13 mouse cellular contexts compared by ENCODE assay signal in the genomic region with DNA sequence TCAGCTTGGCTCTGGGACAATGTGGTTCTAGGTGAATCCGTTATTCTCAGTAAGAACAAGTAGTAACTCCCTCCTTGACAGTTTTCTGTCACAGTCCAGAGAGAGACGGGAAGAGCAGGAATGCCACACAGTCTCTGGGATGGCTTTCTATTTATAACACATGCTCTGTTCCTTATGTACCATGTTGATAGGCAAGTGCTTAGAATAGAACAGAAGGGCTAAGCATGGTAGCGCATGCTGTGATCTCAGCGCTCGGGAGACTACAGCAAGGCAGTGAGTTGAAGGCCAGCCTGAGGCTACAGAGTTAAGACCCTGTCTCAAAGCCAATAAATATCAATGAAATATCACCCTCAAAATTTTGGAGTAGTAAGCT.
A peak's percentile ranks its signal among the peaks of the same experiment; 100 is the strongest.
DNase-seq lines count a peak whose midpoint lies in the region; ATAC-seq and TF ChIP-seq lines count a peak whose summit lies in the region.
"Had no signal": no experiment of that assay in that cellular context is flagged by ENCODE, and none has a peak within 500 bp of the region (broad histone marks: within the 10 kb centered on the region; RNA-seq: fewer than 3 reads in every experiment).

No protein-coding gene starts in this region.

- H3K9me3 ChIP-seq in forebrain, postnatal 0 days (ENCODE audit: low read length), result no peaks in the 10 kb centered on the region
- no peaks in the 10 kb centered on the region for H3K9me3 ChIP-seq in heart, postnatal 0 days (replicated peaks; ENCODE audit: control insufficient read depth, low read length)
- H3K9me3 ChIP-seq: liver, embryonic 12.5 days; lung, embryonic 15.5 days had no signal

- TF ChIP-seq CTCF in left cerebral cortex, adult 2 months (IDR thresholded peaks at IDR 0.05), result no peak
- TF ChIP-seq CTCF in forebrain, postnatal 0 days (IDR thresholded peaks at IDR 0.05; ENCODE audit: low read depth), result no peak
- no peak for TF ChIP-seq CTCF in heart, postnatal 0 days (IDR thresholded peaks at IDR 0.05; ENCODE audit: low read depth)

- intact Hi-C loops in heart, postnatal 36 days (cut with DNase I), result loop anchor here (5.0 kb wide), 1 partner anchor 110 kb away; a partner anchor contains a TSS
- intact Hi-C loops in left cerebral cortex, adult 2 months (cut with DNase I), result loop anchor here (2.0 to 5.0 kb wide), 2 partner anchors 61 to 110 kb away; a partner anchor contains a TSS
- intact Hi-C loops in left cerebral cortex, postnatal 4 days (cut with DNase I), result no loop called here

- TF ChIP-seq EP300 in heart, postnatal 0 days (IDR thresholded peaks at IDR 0.05; ENCODE audit: low read depth), result 0 out of 2 replicates have a peak, but pooled peaks have one; percentile 22

- no peak overlapping the region for H3K9ac ChIP-seq in forebrain, postnatal 0 days
- no peak overlapping the region for H3K9ac ChIP-seq in heart, postnatal 0 days (replicated peaks; ENCODE audit: low read depth, low read length)
- H3K9ac ChIP-seq: liver, embryonic 12.5 days; lung, embryonic 15.5 days had no signal

- peak overlapping the region; percentile 69 for H3K27ac ChIP-seq in left cerebral cortex, adult 2 months
- H3K27ac ChIP-seq in forebrain, postnatal 0 days (ENCODE audit: low read depth, low read length), result peak overlapping the region; percentile 29; the same call in 1 of the 2 replicates
- peak overlapping the region; percentile 74 for H3K27ac ChIP-seq in heart, postnatal 0 days (ENCODE audit: low read depth)
- H3K27ac ChIP-seq: kidney, postnatal 0 days; liver, embryonic 12.5 days; lung, embryonic 15.5 days had no signal

- ATAC-seq in forebrain, postnatal 0 days, result peak; percentile 54
- peak; percentile 91 for ATAC-seq in heart, postnatal 0 days (ENCODE audit: insufficient read depth, low read depth)
- ATAC-seq: liver, embryonic 12.5 days; midbrain, embryonic 16.5 days had no signal

- DNase-seq in heart, adult 11 months, result peak; percentile 89
- no peak for DNase-seq in heart, postnatal 36 days
- DNase-seq in left cerebral cortex, adult 2 months (ENCODE audit: extremely low spot score in 1 of 2, low spot score in 2 of 2), result no peak
- no peak for DNase-seq in left cerebral cortex, postnatal 4 days
- peak; percentile 26 for DNase-seq in forebrain, postnatal 0 days
- DNase-seq in heart, postnatal 0 days (ENCODE audit: low spot score), result peak; percentile 74
- DNase-seq in adrenal gland, postnatal 25 days, result no peak
- DNase-seq: cerebellum, adult 11-12 months; thymus, adult 2 months had no signal

- WGBS in forebrain, postnatal 0 days, result 38% methylated on average over 5 of the region's 5 CpGs
- WGBS in heart, postnatal 0 days, result 27% methylated on average over 5 of the region's 5 CpGs

- H3K27me3 ChIP-seq in forebrain, postnatal 0 days (ENCODE audit: insufficient read depth, low read length), result no peaks in the 10 kb centered on the region
- no peaks in the 10 kb centered on the region for H3K27me3 ChIP-seq in heart, postnatal 0 days (ENCODE audit: control insufficient read depth, insufficient read depth, low read length)
- H3K27me3 ChIP-seq: liver, embryonic 12.5 days; lung, embryonic 15.5 days had no signal

- no peak overlapping the region for H3K4me3 ChIP-seq in left cerebral cortex, adult 2 months
- H3K4me3 ChIP-seq in forebrain, postnatal 0 days (ENCODE audit: low read depth, low read length), result no peak overlapping the region
- no peak overlapping the region for H3K4me3 ChIP-seq in heart, postnatal 0 days (ENCODE audit: low read depth, low read length)
- H3K4me3 ChIP-seq: liver, embryonic 12.5 days; lung, embryonic 15.5 days had no signal

- H3K4me2 ChIP-seq in forebrain, postnatal 0 days (ENCODE audit: low read depth), result 0 out of 2 replicates have a peak overlapping the region, but pooled peaks have one; percentile 8
- peak overlapping the region; percentile 16; the same call in 1 of the 2 replicates for H3K4me2 ChIP-seq in heart, postnatal 0 days (ENCODE audit: low read depth, low read length)
- H3K4me2 ChIP-seq: liver, embryonic 12.5 days; lung, embryonic 15.5 days had no signal

- no peaks in the 10 kb centered on the region for H3K36me3 ChIP-seq in forebrain, postnatal 0 days (ENCODE audit: insufficient read depth)
- H3K36me3 ChIP-seq in heart, postnatal 0 days (replicated peaks; ENCODE audit: control insufficient read depth, insufficient read depth, low read length), result no peaks in the 10 kb centered on the region
- H3K36me3 ChIP-seq: liver, embryonic 12.5 days; lung, embryonic 15.5 days had no signal

- H3K4me1 ChIP-seq in forebrain, postnatal 0 days (ENCODE audit: insufficient read depth), result peaks cover 11% of the 10 kb centered on the region; the same call in 1 of the 2 replicates
- H3K4me1 ChIP-seq in heart, postnatal 0 days (ENCODE audit: control insufficient read depth, insufficient read depth), result peaks cover 26% of the 10 kb centered on the region

Comparison
In these comparisons a context has a peak if more than half of its experiments do, and no peak if none do; other contexts are left out.
1. DNase-seq: peak in heart, adult 11 months (single experiment), forebrain, postnatal 0 days (single experiment) and heart, postnatal 0 days (single experiment); none in heart, postnatal 36 days (0 of 2), left cerebral cortex, adult 2 months (0 of 2), left cerebral cortex, postnatal 4 days (single experiment) and adrenal gland, postnatal 25 days (single experiment).
2. Peak in every context shown above with its lines, with median percentiles within 50 percentile points of each other: H3K27ac ChIP-seq.